Mouse (Mus musculus): ENCODE results near the gene Ikbip.

Gene Ikbip

GRCm38 (mm10) chr10:91116958-91117357 lies 34.2 kb downstream of the Ikbip start:
- DNase-seq (ENCODE audit: low read depth, low spot score) = no peak

- DNase-seq (ENCODE audit: low read depth, low spot score) = no peak
Observed at GRCm38 (mm10) chr10:91122646-91123045, 39.9 kb downstream of the Ikbip start.

- no peak for DNase-seq (ENCODE audit: low read depth, low spot score)
Observed at GRCm38 (mm10) chr10:91123281-91123827, 40.6 kb downstream of the Ikbip start.

- DNase-seq (ENCODE audit: low read depth, low spot score) = peak; percentile 99
Observed at GRCm38 (mm10) chr10:91123828-91124822, 41.4 kb downstream of the Ikbip start, which contains the start of gene Slc25a3. Slc25a3 (minus strand) TSS chr10:91124059.

- DNase-seq (ENCODE audit: low read depth, low spot score) = no peak
Observed at GRCm38 (mm10) chr10:91126618-91127355, 44.0 kb downstream of the Ikbip start.

- no peak for DNase-seq (ENCODE audit: low read depth, low spot score)
Observed at GRCm38 (mm10) chr10:91127395-91127794, 44.7 kb downstream of the Ikbip start.

GRCm38 (mm10) chr10:91128551-91129160 lies 45.9 kb downstream of the Ikbip start:
- DNase-seq (ENCODE audit: low read depth, low spot score) = no peak

GRCm38 (mm10) chr10:91130792-91131191 lies 48.1 kb downstream of the Ikbip start:
- DNase-seq (ENCODE audit: low read depth, low spot score) = no peak

- DNase-seq (ENCODE audit: low read depth, low spot score) = no peak
Observed at GRCm38 (mm10) chr10:91131565-91131964, 48.8 kb downstream of the Ikbip start.

- no peak for DNase-seq (ENCODE audit: low read depth, low spot score)
Observed at GRCm38 (mm10) chr10:91135302-91135972, 52.7 kb downstream of the Ikbip start.

- DNase-seq (ENCODE audit: low read depth, low spot score) = no peak
Observed at GRCm38 (mm10) chr10:91137400-91137799, 54.7 kb downstream of the Ikbip start.

GRCm38 (mm10) chr10:91138317-91138716 lies 55.6 kb downstream of the Ikbip start:
- DNase-seq (ENCODE audit: low read depth, low spot score) = no peak

GRCm38 (mm10) chr10:91139148-91139766 lies 56.5 kb downstream of the Ikbip start:
- DNase-seq (ENCODE audit: low read depth, low spot score) = no peak

GRCm38 (mm10) chr10:91141564-91141963 lies 58.8 kb downstream of the Ikbip start:
- no peak for DNase-seq (ENCODE audit: low read depth, low spot score)

- DNase-seq (ENCODE audit: low read depth, low spot score) = no peak
Observed at GRCm38 (mm10) chr10:91142654-91143191, 60.0 kb downstream of the Ikbip start.

- DNase-seq (ENCODE audit: low read depth, low spot score) = no peak
Observed at GRCm38 (mm10) chr10:91143313-91144230, 60.8 kb downstream of the Ikbip start.

GRCm38 (mm10) chr10:91145413-91145812 lies 62.7 kb downstream of the Ikbip start:
- DNase-seq (ENCODE audit: low read depth, low spot score) = no peak

Measured in embryo, embryonic 11.5 days (tissue).